Mouse (Mus musculus): ENCODE data around the gene Utrn.

The Utrn gene

GRCm38 (mm10) chr10:12726041-12726608, 143.0 kb downstream of the Utrn start:
- DNase-seq = peak; percentile 35 to 60

GRCm38 (mm10) chr10:12724247-12725001, 144.7 kb downstream of the Utrn start:
- DNase-seq = peak; percentile 41 to 56

- no peak for DNase-seq
These were observed 145.9 kb downstream of the Utrn start for GRCm38 (mm10) chr10:12723269-12723668.

GRCm38 (mm10) chr10:12722111-12722510, 147.1 kb downstream of the Utrn start:
- DNase-seq = peak in 1 of 2 experiments; percentile 33

GRCm38 (mm10) chr10:12718386-12718785, 150.8 kb downstream of the Utrn start:
- no peak for DNase-seq

GRCm38 (mm10) chr10:12717381-12717780, 151.8 kb downstream of the Utrn start:
- no peak for DNase-seq

GRCm38 (mm10) chr10:12716657-12717327, 152.4 kb downstream of the Utrn start:
- DNase-seq = no peak

- no peak for DNase-seq
These were observed 155.8 kb downstream of the Utrn start for GRCm38 (mm10) chr10:12713236-12713855.

- no peak for DNase-seq
These were observed 157.8 kb downstream of the Utrn start for GRCm38 (mm10) chr10:12711332-12711831.

GRCm38 (mm10) chr10:12706516-12706915, 162.6 kb downstream of the Utrn start:
- no peak for DNase-seq

- no peak for DNase-seq
These were observed 163.2 kb downstream of the Utrn start for GRCm38 (mm10) chr10:12705990-12706389.

- no peak for DNase-seq
These were observed 164.9 kb downstream of the Utrn start for GRCm38 (mm10) chr10:12704290-12704689.

GRCm38 (mm10) chr10:12703526-12703925, 165.6 kb downstream of the Utrn start:
- peak; percentile 26 to 37 for DNase-seq

- DNase-seq = peak in 1 of 2 experiments; percentile 31
These were observed 167.0 kb downstream of the Utrn start for GRCm38 (mm10) chr10:12702140-12702539.

GRCm38 (mm10) chr10:12701694-12702093, 167.5 kb downstream of the Utrn start:
- no peak for DNase-seq

- peak; percentile 29 to 51 for DNase-seq
These were observed 168.6 kb downstream of the Utrn start for GRCm38 (mm10) chr10:12700576-12700975.

GRCm38 (mm10) chr10:12697902-12698301, 171.3 kb downstream of the Utrn start:
- no peak for DNase-seq

- DNase-seq = no peak
These were observed 172.5 kb downstream of the Utrn start for GRCm38 (mm10) chr10:12696704-12697103.

- DNase-seq = peak; percentile 19 to 37
These were observed 174.4 kb downstream of the Utrn start for GRCm38 (mm10) chr10:12694774-12695173.

- peak; percentile 85 to 88 for DNase-seq
These were observed 178.6 kb downstream of the Utrn start for GRCm38 (mm10) chr10:12690601-12691000.

GRCm38 (mm10) chr10:12685683-12686082, 183.5 kb downstream of the Utrn start:
- DNase-seq = no peak

- DNase-seq = no peak
These were observed 185.1 kb downstream of the Utrn start for GRCm38 (mm10) chr10:12684018-12684417.

GRCm38 (mm10) chr10:12673309-12673708, 195.9 kb downstream of the Utrn start:
- DNase-seq = no peak

Measured in kidney, postnatal 4 days (tissue).